Mouse (Mus musculus): ENCODE results near the gene Atxn2l. TPM values are rescaled to one million over a fixed set of nuclear protein-coding genes. Genes with fewer than 3 reads are reported as not detected.

Gene Atxn2l
- 10 to 100 TPM; 37.1 to 37.9 TPM for total RNA-seq (2021)

- peak; percentile 98 to 99 for DNase-seq
- intact Hi-C loops (cut with DNase I): loop anchor here (1.0 to 10.0 kb wide), 3 partner anchors 16 to 841 kb away; partner anchors contain the start of genes Tbx6, Tufm and Zfp768
Observed at GRCm38 (mm10) chr7:126503273-126503878, at the start of gene Atxn2l. Gene Atxn2l (minus strand): TSS chr7:126503437.

- DNase-seq: no peak
- intact Hi-C loops (cut with DNase I): no loop called here
Observed at GRCm38 (mm10) chr7:126545631-126546030, 42.4 kb upstream of the Atxn2l start.

GRCm38 (mm10) chr7:126541661-126542060 is 38.4 kb upstream of the Atxn2l start:
- intact Hi-C loops (cut with DNase I): no loop called here
- no peak for DNase-seq

DNA sequence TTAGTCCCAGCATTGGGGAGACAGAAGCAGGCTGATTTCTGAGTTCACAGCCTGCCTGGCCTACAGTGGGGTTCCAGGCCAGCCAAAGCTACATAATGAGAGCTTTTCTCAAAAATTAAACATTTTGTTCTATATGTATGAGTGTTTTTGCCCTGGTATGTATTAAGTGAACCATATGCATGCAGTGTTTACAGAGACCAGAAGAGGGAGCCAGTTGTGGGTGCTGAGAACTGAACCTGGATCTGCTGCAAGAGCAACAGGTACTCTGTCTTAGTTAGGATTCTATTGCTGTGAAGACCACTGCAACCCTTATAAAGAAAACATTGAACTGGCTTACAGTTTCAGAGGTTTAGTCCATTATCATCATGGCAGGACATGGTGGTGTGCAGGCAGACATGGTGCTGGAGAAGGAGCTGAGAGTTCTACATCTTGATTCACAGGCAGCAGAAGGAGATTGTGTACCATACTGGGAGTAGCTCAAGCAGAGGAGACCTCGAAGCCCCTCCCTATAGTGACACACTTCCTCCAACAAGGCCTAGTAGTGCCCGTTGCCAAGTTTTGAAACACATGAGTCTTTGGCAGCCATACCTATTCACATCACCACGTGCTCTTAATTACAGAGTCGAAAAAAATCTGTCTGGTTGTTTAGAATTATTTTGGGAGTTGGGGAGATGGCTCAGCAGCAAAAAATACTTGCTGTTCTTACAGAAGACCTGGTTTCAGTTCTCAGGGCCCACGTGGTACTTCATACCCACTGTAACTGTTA is 34.8 kb upstream of the Atxn2l start:
- no peak for DNase-seq
- intact Hi-C loops (cut with DNase I): no loop called here

DNA sequence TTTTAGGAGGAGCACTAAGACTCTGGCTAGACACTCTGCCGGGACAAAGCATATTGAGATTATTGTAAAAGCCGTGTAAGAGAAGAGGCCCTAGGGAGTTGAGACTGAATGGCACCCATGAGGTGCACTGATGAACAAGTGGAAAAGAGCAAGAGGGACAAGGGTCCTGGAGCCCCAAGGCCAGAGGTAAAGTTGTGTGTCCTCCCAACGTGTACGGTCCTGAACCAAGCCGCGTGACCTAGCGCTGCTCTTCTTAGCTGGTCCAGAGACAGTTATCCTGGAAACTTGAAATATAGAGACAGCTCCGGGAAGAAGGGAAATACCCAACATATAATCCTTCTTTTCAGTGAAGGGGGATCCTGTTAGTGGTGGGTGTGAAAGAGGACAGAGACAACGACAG is 33.2 kb upstream of the Atxn2l start:
- no peak for DNase-seq
- intact Hi-C loops (cut with DNase I): no loop called here

- DNase-seq: no peak
- intact Hi-C loops (cut with DNase I): no loop called here
Observed at GRCm38 (mm10) chr7:126535766-126536165, 32.5 kb upstream of the Atxn2l start.

- intact Hi-C loops (cut with DNase I): no loop called here
- no peak for DNase-seq
Observed at GRCm38 (mm10) chr7:126533434-126533833, 30.2 kb upstream of the Atxn2l start.

DNA sequence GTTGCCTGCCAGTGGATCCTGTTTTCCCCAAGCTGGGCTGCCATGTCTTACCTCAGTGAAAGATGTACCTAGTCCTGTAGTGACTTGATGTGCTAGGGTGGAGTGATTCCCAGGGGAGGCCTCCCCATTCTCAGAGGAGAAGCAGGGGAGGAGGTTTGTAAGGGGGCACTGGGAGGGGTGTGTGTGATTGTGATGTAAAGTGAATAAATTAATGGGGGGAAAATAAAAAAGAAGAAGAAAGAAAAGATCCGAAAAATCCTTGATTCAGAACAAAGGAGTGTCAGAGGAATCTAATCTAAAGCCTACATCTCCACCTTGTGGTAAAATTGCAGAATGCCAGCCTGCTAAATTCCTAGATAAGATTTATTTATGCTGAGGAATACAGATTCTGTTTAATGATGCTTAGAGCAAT is 24.9 kb upstream of the Atxn2l start:
- DNase-seq: peak in 1 of 2 experiments; percentile 7

DNA sequence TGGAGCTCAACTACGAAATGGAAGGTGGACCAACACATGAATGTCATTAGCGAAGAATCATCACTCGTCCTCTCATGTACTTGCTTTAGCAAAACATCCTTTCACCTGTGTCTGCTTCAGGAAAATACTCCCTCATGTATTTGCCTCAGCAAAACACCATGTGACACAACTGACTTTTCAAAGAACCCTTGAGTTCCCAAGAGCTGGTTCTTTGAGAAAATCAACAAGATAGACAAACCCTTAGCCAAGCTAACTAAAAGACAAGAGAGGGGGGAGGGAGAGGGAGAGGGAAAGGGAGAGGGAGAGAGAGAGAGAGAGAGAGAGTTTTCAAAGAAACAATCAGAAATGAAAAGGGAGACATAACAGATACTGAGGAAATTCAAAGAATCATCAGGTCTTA is 20.1 kb upstream of the Atxn2l start:
- DNase-seq: no peak
- intact Hi-C loops (cut with DNase I): no loop called here

More for the DNA sequence above, 24.9 kb upstream of the Atxn2l start:
- intact Hi-C loops (cut with DNase I): loop anchor here (1.0 to 2.0 kb wide), 4 partner anchors 23 to 205 kb away; no protein-coding TSS in a partner anchor

DNA sequence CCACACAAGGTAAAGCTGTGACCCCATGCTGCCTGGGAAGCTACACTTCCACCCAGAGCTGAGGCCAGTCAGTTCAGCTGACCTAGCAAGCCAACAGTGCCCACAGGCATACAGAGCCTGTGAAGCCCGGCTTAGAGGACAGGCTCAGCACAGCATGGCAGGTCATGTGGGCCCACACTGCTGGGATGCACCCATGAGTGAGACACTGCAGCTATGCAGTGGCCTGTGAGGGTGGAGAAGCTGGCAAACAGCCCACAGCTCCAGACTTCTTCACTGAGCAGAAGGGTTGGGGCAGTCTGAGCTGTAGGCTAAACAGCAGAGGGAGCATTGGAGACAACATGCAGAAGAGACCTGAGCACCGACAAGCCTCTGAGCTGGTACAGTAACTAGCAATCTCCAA is 16.3 kb upstream of the Atxn2l start:
- intact Hi-C loops (cut with DNase I): no loop called here
- DNase-seq: no peak

- DNase-seq: no peak
- intact Hi-C loops (cut with DNase I): no loop called here
Observed at GRCm38 (mm10) chr7:126518261-126518941, 15.2 kb upstream of the Atxn2l start.

DNA sequence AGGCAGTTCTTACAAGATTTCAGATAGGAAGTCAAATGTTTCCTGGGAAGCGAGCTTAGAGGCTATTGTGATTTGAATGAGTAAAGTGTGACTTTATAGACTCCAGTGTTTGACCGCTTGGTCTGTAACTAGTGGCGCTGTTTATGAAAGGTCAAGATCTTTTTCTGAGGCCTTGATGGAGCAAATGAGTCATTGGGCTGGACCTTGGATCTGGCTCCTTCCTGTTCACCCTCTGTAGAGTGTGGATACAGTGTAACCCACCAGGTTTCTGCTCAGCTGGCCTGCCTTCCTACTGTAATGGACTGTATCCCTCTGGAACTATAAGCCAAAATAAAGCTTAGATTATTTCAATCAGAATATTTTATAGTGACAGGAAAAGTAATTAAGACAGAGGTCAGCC is 8.1 kb upstream of the Atxn2l start:
- DNase-seq: no peak
- intact Hi-C loops (cut with DNase I): no loop called here

DNA sequence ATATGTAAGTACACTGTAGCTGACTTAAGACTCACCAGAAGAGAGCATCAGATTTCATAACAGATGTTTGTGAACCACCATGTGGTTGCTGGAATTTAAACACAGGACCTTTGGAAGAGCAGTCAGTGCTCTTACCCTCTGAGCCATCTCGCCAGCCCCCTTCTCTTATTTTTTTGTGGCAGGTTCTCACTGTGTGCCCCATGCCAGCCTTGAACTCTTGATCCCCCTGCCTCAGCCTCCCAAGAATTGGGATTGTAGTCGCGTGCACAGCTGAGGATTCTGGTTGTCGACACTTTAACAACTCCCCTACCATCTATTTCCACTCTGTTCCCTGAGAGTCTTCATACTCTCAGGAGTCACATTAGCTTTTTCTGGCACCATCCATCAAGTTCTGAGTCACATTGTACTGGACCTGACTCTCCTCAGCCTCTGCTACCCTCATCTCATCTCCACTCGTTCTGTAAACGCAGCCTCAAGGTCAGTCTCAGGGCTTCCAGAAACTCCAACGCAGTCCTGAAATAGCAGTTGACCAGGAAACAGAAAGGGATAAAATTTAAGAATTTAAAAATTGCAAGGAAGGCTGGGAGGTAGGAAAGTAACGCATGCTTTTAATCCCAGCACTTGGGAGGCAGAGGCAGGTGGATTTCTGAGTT is 4.0 kb upstream of the Atxn2l start:
- no peak for DNase-seq
- intact Hi-C loops (cut with DNase I): loop anchor here (10.0 kb wide), 1 partner anchor 838 kb away; the partner anchor contains the start of gene Zfp768

GRCm38 (mm10) chr7:126504913-126505312 is 1.7 kb upstream of the Atxn2l start:
- DNase-seq: no peak
- intact Hi-C loops (cut with DNase I): loop anchor here (2.0 to 10.0 kb wide), 3 partner anchors 24 to 840 kb away; partner anchors contain the start of genes Tbx6 and Zfp768

GRCm38 (mm10) chr7:126502751-126503150 is 486 bp downstream of the Atxn2l start:
- DNase-seq: no peak
- intact Hi-C loops (cut with DNase I): loop anchor here (1.0 to 10.0 kb wide), 3 partner anchors 15 to 842 kb away; partner anchors contain the start of genes Tbx6, Tufm and Zfp768

DNA sequence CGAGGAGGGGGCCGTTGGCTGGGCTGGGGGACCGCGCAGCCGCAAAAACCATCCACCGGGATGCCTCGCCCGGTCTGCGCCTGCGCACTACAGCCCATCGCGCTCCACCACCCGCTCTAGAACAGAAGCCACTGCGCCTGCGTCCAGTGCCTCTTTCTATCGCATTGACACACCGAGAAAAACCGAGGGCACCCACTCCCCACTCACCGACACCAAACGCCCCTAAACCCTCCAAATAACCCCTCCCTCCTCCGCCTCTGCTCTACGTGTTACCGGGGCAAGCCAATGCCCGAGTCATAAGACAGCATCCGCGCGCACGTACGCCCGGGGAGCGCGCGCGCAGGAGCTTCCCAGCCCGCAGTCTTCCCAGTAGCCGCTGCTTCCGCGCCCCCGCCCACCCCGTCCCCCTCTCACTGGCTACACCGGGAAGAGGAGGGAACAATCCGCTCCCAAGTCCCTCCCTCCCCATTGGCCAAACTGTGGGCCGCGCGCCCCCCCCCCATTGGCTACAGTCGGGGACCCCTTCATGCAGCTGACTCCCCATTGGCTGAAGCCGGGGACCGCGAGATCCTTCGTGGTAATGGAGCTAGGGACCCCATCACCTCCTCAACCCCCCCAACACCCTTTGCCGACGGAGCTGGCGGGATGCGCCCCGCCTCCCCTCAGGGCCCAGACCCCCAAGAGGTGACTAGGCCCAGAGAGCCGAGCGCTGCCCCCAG is 1.1 kb downstream of the Atxn2l start:
- intact Hi-C loops (cut with DNase I): loop anchor here (5.0 to 10.0 kb wide), 2 partner anchors 280 to 843 kb away; partner anchors contain the start of genes Tbx6 and Zfp768
- DNase-seq: peak; percentile 90 to 96

GRCm38 (mm10) chr7:126501684-126502022 is 1.6 kb downstream of the Atxn2l start:
- intact Hi-C loops (cut with DNase I): loop anchor here (1.0 to 10.0 kb wide), 3 partner anchors 11 to 843 kb away; partner anchors contain the start of genes Tbx6 and Zfp768

GRCm38 (mm10) chr7:126499416-126499815 is 3.8 kb downstream of the Atxn2l start:
- DNase-seq: no peak
- intact Hi-C loops (cut with DNase I): no loop called here

More at GRCm38 (mm10) chr7:126501684-126502022, 1.6 kb downstream of the Atxn2l start:
- DNase-seq: no peak

- no peak for DNase-seq
- intact Hi-C loops (cut with DNase I): no loop called here
Observed at GRCm38 (mm10) chr7:126497966-126498365, 5.3 kb downstream of the Atxn2l start.

GRCm38 (mm10) chr7:126496475-126496874 is 6.8 kb downstream of the Atxn2l start:
- intact Hi-C loops (cut with DNase I): no loop called here
- no peak for DNase-seq
